Mouse (Mus musculus): ENCODE measurements at regions not wholly inside any gene's neighbourhood (a gene's known extent, or its start where the extent isn't known, plus 50 kb on each side); places are given as distances from the start of the nearest gene placed in this dataset.

DNA sequence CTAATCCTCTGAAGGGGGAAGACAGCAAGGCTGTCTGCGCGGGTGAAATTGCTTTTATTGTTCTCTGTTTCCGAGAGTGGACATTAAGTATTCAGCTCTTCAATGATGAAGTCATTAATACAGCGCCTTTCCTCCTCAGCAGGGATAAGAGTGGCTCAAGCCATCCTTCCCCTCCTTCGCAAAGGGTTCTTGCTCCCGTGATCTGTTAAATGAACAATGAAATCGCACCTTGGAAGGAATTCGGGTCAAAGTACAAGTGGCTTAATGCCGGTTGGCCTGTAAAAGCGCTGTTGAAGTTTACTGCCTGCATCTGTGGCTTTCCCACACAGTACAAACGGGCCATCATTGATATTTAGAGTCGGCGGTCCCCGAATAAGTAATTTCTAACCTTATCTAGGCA is 63.3 kb upstream of the Zdhhc17 start:
- TF ChIP-seq CTCF (IDR thresholded peaks at IDR 0.05; ENCODE audit: borderline replicate concordance, extremely low read depth, insufficient read depth, insufficient read length) (no peak), POLR2A (IDR thresholded peaks at IDR 0.05; ENCODE audit: borderline replicate concordance, extremely low read depth, insufficient read depth, insufficient read length, poor library complexity, severe bottlenecking) (no peak)
